Mouse (Mus musculus) monocyte, adult 5-6 weeks (primary cell): Measurements from ENCODE around the gene Zdhhc16. TPM values are rescaled to one million over a fixed set of nuclear protein-coding genes. Genes with fewer than 3 reads are reported as not detected.
"Not testable (repeated sequence)": the region's sequence is repeated elsewhere in the genome, so short reads cannot be mapped to it uniquely, and the experiment has no call there.

Experiments
- ATAC-seq: fragments of 153-309, 156-312 bp; replicated peaks from 2 replicates; pipeline ENCODE4 v1.8.0; 2017; ENCODE audit warnings: mild to moderate bottlenecking; ENCODE audit not compliant: low TSS enrichment, insufficient number of reproducible peaks, severe bottlenecking, poor library complexity, low FRiP score
- total RNA-seq: library from RNA; stranded (forward); fragments of 200-1000, 200-491, 200-594 nt; gene quantifications from 3 replicates; pipeline ENCODE4 v1.2.3, GENCODE M21; 2017

Zdhhc16 gene
- total RNA-seq, 1 experiment from 2014 or later, result 23.1 TPM

DNA sequence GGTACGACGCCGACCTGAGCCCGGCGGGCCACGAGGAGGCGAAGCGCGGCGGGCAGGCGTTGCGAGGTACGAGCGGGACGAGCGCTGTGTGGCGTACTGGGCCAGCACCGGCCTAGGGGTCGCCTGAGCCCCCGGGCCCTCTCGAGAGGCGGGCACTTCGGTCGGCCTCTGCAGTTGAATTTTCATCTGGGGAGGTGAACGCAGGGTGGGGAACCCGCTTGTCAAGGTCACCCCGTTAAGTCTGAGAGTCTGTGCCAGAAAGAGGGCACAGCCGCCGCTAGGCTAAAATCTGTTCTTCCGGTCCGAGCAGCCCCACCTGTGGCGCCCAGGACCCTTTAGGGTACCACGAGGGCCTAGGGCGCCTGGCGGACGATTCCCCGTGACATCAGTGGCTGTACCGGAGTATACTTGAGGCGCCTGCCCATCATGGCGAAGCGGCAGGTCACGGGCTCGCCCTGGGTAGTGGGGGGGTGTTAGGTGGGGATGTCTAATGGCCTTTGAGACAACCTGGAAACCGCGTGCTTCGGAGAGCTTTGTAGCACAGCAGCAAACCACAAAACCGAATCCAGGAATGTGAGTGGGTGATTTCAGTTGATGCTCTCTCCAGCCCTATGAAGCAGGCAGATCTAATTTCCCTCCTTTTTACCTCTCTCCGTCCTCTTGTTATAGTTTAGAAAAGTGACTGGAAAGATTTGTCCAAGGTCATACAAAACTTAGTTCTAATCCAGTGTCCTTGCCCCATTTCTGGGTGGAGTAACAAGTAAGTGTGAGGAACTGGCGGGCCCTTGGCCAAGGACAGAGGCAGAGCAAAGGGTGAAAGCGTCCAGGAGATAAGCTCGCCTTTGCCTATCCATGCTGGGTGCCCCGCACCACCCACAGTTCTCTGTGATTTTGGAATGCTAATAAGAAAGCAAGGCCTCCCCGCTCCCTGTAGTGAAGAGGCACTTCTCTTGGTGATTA, 20.9 kb upstream of the Zdhhc16 start:
- ATAC-seq, result no peak

DNA sequence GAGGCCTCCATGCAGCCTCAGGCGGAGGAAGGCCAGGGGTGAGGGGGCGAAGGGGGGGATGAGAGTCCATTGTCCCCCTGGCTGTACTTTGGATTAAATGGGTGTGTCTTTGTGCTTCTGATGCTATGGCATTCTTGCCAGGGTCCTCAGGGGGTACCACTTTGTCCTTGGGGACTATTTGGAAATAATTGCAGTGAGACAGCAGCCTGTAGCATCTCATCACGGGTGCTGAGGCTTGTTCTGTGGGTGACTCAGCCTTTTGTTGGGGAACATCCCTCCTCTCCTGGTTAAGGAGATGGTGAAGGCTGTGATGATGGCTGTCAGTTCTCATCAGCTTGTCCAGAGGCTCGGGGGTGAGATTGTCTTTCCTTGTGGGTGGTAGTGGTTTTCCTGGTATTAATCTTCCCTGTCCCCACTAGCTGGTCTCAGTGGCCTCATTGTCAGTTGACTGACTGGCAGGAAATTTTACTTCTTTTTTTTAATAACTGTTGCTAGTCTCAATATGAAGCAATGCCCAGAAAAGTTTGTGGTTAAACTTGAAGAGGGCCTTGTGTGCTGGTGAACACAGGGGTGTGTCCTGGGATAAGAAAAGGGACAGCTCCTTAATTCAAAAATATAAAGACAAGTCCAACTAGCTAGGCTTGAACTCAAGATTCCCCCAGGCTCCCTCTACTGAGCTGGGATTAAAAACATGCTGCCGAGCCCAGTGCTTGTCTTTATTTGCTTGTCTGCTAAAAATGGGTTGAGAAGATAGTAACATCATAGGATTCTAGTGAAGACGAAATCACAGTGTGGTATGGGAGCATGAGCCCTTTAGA, 19.3 kb upstream of the Zdhhc16 start:
- ATAC-seq, result no peak

DNA sequence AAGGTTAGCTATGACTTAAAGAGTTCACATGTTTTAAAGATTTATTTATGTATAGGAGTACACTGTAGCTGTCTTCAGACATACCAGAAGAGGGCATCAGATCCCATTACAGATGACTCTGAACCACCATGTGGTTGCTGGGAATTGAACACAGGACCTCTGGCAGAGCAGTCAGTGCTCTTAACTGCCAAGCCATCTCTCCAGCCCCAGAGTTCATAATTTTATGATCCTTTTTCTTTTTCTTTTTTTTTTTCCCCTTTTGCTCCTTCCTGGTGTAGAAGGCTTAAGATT, 18.7 kb upstream of the Zdhhc16 start:
- not testable (repeated sequence) for ATAC-seq

DNA sequence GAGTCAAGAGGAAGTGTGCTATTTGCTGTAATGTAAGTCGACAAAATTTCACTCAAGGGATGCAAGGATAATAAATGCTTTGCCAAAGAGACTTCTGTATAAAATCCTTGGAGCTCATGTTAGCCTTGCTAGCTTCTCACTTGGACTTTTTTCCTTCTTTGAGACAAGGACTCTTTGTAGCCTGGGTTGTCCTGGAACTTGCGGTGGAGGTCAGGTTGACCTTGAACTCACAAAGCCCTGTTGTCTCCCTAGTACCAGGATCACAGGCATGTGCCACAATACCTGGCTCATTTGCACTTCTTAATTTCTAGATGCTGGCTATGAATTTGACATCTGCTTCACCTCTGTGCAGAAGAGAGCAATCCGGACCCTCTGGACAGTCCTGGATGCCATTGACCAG, 18.0 kb upstream of the Zdhhc16 start:
- ATAC-seq, result no peak

DNA sequence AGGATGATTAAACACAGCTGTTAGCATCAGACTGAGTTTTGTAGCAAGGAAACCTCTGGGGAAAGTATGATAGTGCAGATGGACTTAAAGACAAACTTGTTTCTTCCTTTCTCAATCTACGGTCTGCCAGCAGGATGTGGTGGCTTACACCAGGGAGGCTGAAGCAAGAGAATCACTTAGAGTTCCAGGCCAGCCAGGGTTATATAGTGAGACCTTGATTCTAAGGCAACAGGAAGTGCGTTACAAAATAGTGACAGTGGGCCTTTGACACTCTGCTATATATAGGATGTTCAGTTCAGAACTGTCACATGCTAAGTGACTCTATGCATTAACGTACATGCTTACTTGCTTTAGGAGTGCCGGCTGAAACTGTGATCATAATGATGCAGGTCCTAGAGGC, 16.4 kb upstream of the Zdhhc16 start:
- ATAC-seq, result peak; percentile 48

DNA sequence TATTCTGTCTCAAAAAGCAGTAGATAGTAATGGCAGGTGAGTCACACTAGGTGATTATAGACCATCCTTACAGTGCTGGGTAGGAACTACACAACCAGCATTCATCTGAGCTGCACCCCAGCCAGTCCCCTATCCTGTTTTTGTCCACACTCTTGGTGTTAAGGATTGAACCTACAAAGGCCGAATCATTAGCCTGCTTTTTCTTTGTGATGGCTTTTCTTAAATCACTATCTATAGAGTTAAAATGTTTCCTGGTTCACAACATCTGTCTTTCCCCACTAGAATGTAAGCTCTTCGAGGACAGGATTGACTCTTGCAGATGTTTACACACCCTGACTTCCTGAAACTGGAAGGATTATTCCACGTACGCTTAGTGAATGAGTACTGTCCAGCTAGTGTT, 13.8 kb upstream of the Zdhhc16 start:
- ATAC-seq, result no peak

DNA sequence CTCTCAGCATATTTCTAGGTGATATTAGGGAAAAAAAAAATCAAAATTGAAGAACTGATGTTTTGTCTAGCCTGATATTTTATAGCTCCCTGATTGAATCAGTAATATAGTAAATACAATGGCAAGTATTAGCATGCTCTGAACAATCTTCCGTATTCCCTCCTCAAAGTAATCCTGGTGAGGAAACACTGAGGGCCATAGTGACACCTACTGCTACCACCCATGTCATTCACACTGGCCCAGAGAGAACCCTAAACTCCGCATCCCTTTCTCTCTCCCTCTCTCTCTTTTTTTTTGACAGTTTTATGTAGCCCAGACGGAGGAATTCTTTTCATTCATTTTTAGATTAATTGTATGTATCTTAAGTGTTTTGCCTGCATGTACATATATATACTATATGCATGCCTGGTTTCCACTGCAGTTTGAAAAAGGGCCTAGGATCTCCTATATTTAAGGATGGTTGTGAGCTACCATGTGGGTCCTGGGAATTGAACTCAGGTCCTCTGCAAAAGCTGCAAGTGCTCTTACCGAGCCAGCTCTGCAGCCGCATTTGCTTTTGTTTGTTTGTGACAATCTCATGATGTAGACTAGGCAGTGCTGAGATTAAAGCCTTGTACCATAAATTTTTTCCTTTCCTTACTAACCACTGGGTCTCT, 12.7 kb upstream of the Zdhhc16 start:
- ATAC-seq, result no peak

DNA sequence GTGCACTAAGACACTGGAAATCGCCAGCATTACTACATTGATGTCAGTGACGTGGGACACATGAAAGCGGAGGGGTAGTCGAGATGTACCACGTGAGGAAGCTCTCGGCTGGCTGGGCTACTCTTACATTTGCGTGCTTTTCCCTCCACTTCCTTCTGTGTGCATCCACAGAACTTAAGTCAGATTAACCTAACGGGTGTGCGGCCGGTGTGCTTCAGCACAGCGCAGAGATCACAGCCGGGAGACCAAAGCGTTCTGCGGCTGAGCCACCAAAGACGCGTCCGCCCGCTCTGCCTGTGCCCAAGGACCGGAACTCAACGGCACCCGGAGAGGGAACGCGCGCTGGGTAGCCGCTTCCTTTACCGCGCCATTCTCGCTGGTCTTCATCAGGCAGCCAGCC, 594 bp upstream of the Zdhhc16 start:
- peak; percentile 16; the same call in 1 of the 2 replicates for ATAC-seq

DNA sequence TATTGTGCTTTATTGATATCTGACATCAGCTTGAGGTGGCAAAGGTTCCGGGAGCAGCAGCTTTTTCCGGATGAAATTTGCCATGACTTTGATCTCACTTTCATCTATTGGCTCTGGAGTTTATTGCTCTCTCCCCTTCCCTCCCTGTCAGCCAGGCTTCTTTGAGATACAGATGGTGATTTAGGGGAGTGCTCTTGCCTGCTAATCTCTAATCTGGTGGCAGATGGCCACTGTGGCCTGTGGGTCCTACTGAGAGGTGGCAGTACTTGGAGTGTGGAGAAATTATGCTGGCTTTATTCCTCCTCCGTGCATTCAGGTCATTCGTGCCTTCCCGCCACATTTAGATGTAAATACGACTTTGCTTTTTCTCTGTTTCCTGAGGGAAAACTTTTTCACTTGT, 844 bp downstream of the Zdhhc16 start:
- ATAC-seq, result no peak

DNA sequence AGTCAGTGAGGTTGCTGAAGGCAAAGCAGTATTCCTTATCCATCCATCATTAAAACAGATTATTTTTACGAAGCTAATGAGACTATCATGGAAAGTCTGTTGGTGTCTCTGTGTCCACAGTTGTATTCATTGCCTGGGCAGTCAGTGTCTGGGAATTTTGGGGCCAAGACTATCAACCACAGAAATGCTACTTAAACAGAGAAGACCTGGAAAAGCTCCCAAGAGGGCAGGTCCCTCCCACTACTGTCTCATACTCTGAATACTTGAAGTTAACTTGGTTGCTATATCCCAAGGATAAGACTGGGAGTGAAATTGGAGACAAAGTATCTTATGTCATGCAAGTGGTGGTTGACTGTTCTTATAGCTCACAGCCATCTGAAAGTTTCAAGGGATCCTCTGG, 2.6 kb downstream of the Zdhhc16 start:
- no peak for ATAC-seq

DNA sequence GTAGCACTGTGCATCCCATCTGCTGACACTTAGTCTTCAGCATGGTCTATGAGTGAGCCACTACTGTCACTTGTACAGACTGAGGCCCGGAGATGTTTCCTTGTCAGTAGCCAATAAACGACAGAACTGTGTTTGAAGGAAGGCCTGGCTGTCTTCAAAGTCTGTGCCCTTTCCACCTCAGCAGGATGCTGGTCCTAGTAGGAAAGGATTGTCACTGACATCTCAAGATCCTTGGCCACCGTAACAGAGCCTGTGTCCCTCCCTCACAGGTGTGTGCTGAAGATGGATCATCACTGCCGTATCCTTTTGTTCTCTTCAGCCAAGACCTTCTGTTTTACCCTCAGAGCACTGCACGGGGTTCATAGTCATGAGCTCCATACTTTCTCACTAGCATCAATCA, 5.3 kb downstream of the Zdhhc16 start:
- no peak for ATAC-seq

DNA sequence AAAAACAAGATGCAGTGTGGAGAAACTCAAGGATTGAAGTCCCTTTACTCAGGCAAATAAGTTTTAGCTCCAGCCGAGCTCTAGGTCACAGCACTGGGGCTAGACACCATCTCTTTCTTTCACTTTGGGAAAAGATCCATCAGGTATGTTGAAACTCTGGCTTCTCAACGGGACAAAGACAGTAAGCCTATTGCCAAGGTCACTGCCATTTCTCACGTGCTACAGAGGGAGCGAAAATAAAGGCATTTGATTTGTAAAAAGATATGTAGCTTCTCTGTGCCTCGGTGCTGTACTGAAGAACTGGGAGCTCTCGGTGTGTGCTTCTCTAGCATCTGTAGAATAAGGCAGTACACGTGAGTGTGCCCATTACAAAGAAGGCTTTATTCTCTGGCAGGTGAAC, 10.6 kb downstream of the Zdhhc16 start:
- no peak for ATAC-seq

DNA sequence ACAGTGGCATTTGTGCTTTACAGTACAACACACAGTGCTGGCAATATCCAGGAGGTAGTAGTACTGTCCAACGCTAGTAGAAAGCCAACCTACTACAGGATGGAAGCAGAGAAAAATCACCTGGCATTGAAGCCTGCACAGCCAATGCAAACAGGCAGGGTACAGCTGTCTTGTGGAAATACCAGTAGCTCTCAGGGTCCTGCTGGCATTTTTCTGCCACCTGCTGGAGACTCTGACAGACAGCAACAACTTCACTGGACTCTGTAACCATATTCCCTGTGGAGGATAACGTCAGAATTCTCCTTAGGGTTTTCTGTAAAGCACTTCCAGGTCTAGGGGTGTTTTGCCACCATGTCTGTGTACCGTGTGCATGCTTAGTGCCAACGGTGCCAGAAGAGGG, 19.0 kb downstream of the Zdhhc16 start:
- no peak for ATAC-seq

DNA sequence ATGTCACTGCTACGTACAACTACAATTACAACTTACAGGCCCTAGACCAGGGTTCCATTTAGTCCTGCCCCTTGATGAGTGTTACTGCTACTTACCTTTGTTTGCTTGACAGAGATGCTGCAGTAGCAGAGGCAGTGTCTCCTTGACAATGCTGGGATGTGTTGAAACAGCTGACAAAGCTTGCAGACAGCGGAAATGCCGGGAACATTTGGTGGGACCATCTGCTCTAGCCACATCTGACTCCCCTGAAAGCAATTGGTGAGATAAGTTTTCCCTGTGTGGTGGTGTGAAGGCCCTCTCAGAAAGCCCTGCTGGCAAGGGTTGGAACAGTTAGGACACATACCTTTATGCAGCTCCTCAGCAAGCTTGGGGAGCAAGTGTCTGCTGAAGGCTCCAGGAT, 20.3 kb downstream of the Zdhhc16 start:
- no peak for ATAC-seq

DNA sequence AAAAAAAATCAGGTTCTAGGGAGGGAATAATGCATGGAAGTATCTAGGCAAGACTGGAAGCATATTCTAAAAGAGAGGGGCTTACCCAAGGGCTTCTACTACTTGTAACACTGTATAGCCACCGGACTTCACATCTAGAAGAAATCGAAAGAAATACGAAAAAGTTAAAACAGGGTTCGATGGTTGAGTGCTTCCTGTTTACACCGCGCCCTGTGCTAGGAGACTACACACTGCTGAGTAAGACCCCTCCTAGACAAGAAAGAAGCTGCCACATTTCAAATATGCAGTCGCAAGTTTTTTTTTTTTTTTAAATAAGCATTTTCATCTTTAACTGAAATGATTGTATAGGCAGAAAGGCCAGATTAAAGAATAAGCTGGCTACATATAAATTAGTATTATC, 36.3 kb downstream of the Zdhhc16 start:
- ATAC-seq, result no peak

DNA sequence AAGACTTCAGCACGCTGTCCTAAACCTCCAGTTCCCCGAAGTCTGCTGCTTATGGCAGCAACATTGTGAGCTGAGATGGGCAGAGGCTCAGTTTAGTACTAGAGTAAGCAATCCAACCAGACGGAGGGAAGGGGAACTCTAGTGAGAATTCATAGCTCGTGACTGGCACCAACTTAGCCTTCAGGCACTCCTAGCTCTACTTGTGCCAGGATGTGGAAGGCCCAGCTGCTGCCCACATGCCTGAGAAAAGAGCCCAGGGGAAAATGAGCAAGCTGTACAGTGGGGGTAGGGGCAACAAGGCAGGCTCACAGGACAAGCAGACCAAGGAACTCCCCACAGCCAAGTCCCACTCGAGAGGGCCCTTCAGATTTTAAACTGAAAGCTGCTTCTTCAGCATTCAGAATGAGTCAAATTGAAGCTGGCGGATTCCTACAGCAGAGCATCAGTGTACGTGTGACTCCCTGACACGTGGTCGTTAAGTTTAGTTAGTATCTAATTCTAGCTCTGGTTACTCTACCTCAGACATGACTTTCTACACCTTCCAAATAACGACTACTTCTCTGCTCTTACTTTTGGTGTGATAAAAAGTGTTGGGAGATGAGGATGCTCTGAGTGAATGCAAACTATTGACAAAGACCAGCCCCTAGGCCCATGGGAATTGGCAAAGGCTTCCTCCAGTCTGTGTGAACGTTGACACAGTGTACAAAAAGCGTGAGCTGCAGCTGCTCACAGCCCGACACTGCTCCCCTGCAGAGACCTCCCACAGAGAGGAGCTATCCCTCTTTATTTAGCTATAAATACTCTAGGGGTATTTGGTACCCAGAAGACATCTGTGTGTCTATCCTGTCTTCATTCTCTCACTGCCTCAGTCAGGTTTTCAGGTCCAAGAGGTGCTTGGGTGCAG, 40.9 kb downstream of the Zdhhc16 start:
- no peak for ATAC-seq

DNA sequence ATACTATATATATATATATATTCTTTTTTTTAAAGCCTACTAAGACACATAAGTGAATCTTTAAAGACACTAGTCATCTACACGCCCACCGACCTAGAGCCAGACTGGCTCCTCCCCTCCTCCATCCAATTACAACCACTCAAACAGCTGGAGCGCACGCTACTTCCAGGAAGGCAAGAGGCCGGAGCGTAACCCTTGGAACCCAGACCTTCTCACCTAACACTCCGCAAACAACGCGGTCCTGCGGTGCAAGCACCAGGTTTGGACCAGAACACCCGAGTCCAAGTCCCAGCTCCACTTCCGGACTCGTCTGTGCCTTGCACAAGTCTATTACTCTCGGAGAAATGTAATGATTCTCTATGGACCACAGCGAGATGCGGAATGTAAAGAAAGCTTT, 47.1 kb downstream of the Zdhhc16 start:
- ATAC-seq, result peak; percentile 4; the same call in 1 of the 2 replicates

DNA sequence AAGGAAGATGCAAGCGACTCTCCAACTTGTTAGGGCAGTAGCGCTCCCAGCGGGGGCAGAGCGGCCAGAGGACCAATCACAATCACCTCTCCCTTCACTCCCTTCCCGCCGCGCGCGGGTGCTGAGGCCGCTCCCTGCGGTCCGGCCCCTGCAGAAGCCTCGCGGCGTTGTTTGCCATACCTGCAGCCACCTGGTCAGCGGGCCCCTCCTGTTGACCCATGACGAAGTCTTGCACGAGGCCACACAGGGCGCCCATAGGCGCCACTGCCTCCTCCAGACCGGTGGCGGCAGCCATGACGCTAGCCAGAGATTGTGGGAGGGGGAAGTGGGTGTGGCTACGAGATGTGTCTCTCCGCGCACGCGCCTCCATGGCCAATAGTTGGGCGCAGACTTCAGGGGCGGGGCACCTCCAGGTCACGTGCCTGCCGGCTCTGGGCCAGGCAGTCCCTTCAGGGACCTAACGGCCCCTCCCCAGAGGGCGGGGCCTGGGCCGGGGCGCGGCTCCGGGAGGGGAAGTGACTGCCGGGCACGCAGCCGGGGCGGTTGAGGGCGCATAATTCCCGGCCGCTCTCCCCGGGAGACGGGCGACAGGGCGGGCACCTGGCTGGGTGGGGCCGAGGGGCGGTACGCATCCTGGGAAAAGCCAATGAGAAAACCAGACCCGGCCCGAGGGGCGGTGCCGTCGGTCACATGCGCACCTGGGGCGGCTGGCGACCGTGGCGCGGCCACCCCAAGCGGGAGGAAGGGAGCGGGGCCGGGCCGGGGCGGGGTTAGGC, 47.7 kb downstream of the Zdhhc16 start, which contains the start of gene Mms19:
Gene Mms19, minus strand, starts transcription at position 339 of the 776 bp plus-strand sequence.
- peak; percentile 93 for ATAC-seq
